Mouse (Mus musculus): ENCODE measurements at regions not wholly inside any gene's neighbourhood (a gene's known extent, or its start where the extent isn't known, plus 50 kb on each side); places are given as distances from the start of the nearest gene placed in this dataset.

- no peak for DNase-seq
Observed at GRCm38 (mm10) chr13:99056432-99057292, 72.3 kb upstream of the 1700024P04Rik start.

DNA sequence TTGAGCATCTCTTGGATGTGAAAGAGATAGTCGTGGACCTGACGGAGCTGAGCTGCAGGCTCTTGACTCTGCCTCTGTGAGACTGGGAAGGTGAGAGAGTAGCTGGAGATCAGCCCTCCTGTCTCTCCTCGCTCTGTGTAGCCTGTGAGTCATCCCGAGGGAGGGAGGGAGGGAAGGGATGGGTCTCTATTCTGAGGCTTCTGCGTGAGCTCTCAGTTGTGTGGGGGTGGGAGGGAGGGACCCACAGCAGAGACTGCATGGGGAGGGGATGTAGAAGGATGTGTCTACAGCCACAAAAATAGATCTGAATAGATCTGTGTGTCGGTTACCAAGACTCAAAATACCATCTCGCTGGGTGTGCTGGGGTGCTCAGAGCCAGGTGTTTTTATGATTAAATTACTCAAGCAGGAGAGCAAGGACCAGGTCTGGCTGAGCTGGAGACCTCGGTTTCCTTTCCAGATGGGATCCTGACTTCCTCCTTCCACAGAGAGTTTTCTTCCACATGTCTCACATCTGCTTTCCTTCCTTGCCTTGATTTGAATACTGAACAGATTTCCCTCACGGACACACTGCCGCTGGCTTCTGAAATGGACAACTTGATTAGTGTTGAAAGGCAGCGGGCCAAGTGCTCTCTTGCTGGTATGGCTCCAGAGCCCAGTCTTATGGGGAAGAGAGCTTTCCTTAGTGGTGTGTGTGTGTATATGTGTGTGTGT is 71.4 kb upstream of the 1700024P04Rik start:
- no peak for DNase-seq

DNA sequence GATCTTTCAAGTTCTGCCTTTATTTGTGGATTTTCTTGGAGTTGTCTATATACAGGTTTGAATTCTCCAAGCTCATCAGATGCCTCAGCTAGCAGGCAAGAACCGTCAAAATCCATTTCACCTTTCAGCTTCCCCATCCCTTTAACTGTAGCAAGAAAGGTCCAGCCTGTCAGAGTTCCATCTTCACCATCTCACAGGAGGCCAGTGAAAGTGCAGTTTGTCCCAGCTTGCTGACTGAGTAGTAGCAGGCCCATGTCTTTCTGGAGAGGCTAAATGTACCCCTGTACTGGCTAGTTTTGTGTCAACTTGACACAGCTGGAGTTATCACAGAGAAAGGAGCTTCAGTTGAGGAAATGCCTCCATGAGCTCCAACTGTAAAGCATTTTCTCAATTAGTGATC is 67.7 kb upstream of the 1700024P04Rik start:
- no peak for DNase-seq

GRCm38 (mm10) chr13:99049699-99050098 is 65.3 kb upstream of the 1700024P04Rik start:
- no peak for DNase-seq

DNA sequence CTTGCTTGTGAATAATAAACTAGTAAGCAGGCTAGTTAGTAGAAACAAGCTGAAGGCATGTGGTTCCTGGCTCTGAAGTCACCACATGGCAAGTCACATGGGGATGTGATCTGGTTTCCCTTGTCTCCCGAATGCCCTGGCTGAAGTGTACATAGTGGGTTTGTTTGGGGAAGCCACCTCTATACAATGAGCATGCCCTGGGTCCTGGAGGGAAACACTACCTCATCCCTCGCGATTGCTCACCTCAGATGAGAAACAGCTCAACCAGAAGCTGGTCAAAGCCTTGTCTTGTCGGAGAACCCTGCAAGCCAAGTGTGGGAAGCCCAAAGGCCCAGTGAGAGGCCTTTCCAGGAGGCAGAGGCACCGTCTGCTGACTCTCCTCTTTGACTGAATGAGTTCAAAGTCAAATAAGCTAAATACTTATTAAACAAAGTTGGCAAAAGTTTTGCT is 64.3 kb upstream of the 1700024P04Rik start:
- DNase-seq, result no peak

- no peak for DNase-seq
Observed at GRCm38 (mm10) chr13:99047219-99047618, 62.9 kb upstream of the 1700024P04Rik start.

- no peak for DNase-seq
Observed at GRCm38 (mm10) chr13:99046737-99047136, 62.4 kb upstream of the 1700024P04Rik start.

- DNase-seq, result no peak
Observed at GRCm38 (mm10) chr13:99042086-99042485, 57.7 kb upstream of the 1700024P04Rik start.

DNA sequence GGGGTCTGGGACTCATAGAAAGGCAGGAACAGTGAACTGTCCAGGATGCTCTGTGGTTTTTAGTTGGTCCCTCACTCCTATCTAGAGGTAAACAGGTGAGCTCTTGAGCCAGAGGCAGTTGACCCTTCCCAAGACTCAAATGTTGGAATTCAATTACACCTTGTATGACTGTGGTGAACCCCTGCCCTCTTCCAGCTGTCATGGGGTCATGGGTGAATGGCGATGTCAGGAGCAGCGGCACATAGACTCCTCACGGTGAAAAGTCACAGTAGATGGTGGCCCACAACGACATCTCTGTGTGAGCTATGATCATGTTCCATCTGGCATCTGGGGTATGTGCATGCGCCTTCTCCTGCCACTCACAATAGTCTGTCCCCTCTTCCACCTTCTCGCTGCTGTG is 56.9 kb upstream of the 1700024P04Rik start:
- no peak for DNase-seq

GRCm38 (mm10) chr13:99040846-99041245 is 56.5 kb upstream of the 1700024P04Rik start:
- no peak for DNase-seq

GRCm38 (mm10) chr13:99040171-99040570 is 55.8 kb upstream of the 1700024P04Rik start:
- DNase-seq, result no peak

DNA sequence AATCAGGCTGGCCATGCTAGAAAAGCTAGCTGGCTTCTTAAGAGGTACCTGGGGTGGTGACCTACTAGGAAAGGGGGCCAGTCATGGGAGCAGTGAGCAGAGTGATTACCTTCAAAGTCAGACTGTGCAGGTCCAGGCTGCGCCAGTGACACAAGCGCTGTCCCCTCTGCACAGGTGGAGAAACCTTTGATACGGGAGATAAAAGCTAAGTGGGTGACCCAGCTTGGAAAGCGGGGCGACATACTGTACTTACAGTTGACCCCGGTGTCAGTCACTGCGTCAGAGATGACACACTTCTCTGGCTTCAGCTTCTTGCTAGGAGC is 54.7 kb upstream of the 1700024P04Rik start:
- no peak for DNase-seq

- DNase-seq, result no peak
Observed at GRCm38 (mm10) chr13:99038198-99039062, 54.1 kb upstream of the 1700024P04Rik start.

DNA sequence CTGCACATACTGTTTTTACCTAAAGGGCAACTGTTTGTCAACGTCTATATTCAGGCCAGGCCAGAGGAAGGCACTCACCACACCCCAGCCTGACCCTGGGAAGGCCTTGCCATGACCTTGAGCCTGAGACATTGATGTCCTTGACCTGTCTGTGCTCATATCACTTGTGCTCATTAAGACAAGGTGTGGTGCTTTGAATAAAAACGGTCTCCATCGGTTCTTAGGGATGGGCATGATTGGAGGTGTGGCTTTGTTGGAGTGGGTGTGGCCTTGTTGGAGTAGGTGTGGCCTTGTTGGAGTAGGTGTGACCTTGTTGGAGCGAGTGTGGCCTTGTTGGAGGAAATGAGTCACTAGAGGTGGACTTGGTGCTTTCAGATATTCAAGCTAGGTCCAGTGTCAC is 52.8 kb upstream of the 1700024P04Rik start:
- DNase-seq, result no peak

All from cerebellum, postnatal 25 days (tissue).